Mouse (Mus musculus): Measurements from ENCODE around the gene Adarb2. TPM values are rescaled to one million over a fixed set of nuclear protein-coding genes. Genes with fewer than 3 reads are reported as not detected.

Gene Adarb2
- polyA plus RNA-seq, 1 experiment: not detected

DNA sequence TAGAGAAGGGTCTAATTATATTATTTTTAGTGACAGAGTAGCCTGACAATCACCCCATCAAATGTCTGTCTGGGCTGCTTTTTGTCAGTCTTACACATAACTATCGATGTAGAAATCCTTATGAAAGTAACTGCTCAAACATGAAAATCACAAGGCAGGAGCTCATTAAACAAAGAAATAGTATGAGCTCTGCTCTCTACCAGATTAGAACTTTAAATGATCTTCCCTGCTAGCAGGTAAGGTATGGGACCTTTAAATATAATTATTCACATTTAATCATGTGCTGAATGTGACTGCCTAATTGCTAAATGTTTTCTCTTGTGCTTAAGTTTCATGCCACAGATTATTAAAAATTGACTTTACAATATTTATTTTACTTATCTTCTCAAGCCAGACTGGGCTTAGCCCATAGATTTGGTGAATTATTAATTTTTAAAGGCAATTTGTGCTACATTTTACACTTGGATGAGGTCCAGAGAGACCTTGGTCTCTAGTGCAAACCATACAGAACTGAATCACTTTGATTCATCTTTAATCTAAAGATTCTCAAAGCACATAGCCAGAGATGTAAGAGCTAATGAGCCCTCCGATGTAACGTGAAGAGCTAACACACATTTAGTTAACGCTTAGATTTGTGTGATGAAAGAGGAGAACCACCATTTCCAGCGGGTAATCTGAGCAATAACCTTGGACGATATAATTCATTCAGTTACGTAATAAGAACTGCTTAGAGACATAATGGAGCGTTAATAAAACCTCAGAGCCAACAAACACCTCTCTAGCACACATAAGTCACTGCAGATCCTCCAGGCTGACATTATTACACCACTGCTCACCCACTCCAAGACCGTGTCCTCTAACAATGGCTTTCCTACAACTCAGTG is 323.3 kb downstream of the Adarb2 start:
- 45% methylated on average over 9 of the region's 9 CpGs for WGBS
- Histone ChIP-seq H3K4me3 (replicated peaks; ENCODE audit: extremely low read depth, low read depth, low read length) (no peak overlapping the region), H3K4me1 (ENCODE audit: control insufficient read depth, insufficient read depth, low read length) (no peaks in the 10 kb centered on the region)
- DNase-seq: no peak
- no peak for TF ChIP-seq CTCF (IDR thresholded peaks at IDR 0.05; ENCODE audit: insufficient read depth, low read length)
- no peak for TF ChIP-seq POLR2A (IDR thresholded peaks at IDR 0.05; ENCODE audit: borderline replicate concordance, extremely low read depth, low read depth, low read length)

DNA sequence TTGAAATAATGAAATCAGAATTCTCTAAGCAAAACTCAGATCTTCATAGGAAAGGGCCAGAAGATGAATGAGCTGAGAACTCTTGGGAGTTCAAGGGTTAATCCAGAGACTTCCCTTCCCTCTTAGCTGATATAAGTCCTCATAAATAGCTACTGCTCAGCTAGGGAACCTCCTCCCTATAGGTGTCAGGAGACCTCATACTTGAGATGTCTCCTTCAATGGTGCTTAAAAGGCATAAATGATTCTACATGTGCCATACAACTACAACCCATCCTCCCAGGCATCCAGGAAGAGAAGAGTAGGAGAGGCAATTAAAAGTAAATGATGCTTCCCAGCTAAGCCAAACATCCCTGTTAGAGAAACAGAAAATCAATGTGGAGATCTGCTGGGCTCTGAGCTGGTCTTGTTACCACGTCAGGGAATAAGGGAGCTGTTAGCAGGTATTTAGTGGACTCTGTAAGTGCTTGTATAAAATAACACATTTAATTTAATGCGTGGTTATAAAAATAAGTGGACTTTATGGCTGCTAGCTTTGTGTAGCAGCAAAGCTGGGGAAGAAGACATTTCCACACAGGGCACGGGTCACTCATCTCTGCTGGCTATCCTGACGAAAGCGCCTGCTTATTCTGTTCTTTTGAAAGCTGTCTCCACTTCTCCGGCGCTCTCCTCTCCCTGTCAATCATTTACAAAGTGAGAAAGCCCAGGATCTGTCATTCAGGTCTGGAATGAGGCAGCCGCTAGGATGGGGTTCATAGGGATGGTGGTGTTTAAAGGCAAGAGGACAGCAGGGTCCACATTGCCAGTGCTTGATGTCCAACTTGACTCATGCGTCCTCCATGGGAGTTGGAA is 331.8 kb downstream of the Adarb2 start:
- 73% methylated on average over 9 of the region's 9 CpGs for WGBS
- H3K4me3 ChIP-seq (replicated peaks; ENCODE audit: extremely low read depth, low read depth, low read length): no peak overlapping the region
- DNase-seq: no peak
- no peaks in the 10 kb centered on the region for H3K4me1 ChIP-seq (ENCODE audit: control insufficient read depth, insufficient read depth, low read length)
- TF ChIP-seq POLR2A (IDR thresholded peaks at IDR 0.05; ENCODE audit: borderline replicate concordance, extremely low read depth, low read depth, low read length) (no peak), CTCF (IDR thresholded peaks at IDR 0.05; ENCODE audit: insufficient read depth, low read length) (no peak)

DNA sequence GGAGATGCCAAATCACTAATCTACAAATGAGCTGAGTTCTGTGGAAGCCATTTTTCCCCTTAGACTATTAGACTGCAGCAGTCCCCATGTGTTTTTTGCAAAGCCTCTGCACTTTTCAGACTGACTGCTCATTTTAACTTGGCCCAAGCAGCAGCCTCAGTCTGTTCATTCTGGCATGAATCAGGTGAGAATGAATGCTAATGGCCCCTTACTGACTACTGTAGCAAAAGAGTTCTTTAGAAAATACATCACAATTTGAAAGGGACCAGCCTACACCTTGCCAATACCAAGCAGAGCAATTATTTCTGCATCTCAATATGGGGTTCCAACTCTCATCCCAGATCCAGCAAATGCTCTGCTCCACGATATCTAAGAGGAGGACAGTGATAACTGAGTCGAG is 335.8 kb downstream of the Adarb2 start:
- 67% methylated on average over 2 of the region's 2 CpGs for WGBS
- H3K4me1 ChIP-seq (ENCODE audit: control insufficient read depth, insufficient read depth, low read length): no peaks in the 10 kb centered on the region
- H3K4me3 ChIP-seq (replicated peaks; ENCODE audit: extremely low read depth, low read depth, low read length): no peak overlapping the region
- TF ChIP-seq POLR2A (IDR thresholded peaks at IDR 0.05; ENCODE audit: borderline replicate concordance, extremely low read depth, low read depth, low read length) (no peak), CTCF (IDR thresholded peaks at IDR 0.05; ENCODE audit: insufficient read depth, low read length) (no peak)
- DNase-seq: no peak

DNA sequence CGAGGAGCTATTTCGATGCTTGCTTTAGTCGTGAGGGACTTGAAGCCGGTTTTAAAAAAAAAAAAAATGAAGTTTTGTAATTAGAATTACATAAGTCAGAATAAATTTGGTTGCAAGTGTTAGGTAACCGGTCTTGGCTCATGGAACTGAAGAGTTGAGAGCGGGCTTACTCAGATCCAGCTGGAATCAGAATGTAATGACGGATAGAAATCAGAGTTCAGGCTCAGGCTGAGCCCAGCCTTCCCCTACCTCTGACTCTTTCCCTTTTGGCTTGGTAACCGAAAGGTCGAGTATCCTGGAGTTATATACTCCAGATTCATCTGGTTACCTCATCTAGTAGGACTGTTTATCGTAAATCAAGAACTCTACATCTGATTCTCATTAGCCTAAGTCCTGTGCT is 336.2 kb downstream of the Adarb2 start:
- Histone ChIP-seq H3K4me3 (replicated peaks; ENCODE audit: extremely low read depth, low read depth, low read length) (no peak overlapping the region), H3K4me1 (ENCODE audit: control insufficient read depth, insufficient read depth, low read length) (no peaks in the 10 kb centered on the region)
- no peak for TF ChIP-seq POLR2A (IDR thresholded peaks at IDR 0.05; ENCODE audit: borderline replicate concordance, extremely low read depth, low read depth, low read length)
- no peak for TF ChIP-seq CTCF (IDR thresholded peaks at IDR 0.05; ENCODE audit: insufficient read depth, low read length)
- 77% methylated on average over 10 of the region's 10 CpGs for WGBS
- DNase-seq: no peak

DNA sequence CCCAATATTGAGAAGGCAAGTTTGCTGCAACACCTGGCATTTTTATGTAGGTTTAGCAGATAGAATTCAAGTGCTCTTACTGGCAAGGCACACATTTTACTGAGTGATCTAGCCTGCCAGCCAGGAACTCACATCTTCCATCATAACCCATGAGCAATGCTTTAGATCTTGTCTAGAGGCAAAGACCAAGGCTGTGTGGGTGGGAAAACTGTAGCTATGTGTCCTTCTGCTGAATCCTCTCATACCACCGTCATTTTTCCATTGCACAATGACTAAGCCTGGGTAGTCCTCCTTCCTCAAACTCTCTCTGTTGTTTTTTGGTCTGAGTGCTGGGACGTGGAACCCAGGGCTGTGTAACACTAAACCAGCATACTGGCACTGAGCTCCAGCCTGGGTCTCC is 340.0 kb downstream of the Adarb2 start:
- Histone ChIP-seq H3K4me3 (replicated peaks; ENCODE audit: extremely low read depth, low read depth, low read length) (no peak overlapping the region), H3K4me1 (ENCODE audit: control insufficient read depth, insufficient read depth, low read length) (no peaks in the 10 kb centered on the region)
- no peak for DNase-seq
- 77% methylated on average over 2 of the region's 2 CpGs for WGBS
- TF ChIP-seq POLR2A (IDR thresholded peaks at IDR 0.05; ENCODE audit: borderline replicate concordance, extremely low read depth, low read depth, low read length): no peak
- TF ChIP-seq CTCF (IDR thresholded peaks at IDR 0.05; ENCODE audit: insufficient read depth, low read length): no peak

DNA sequence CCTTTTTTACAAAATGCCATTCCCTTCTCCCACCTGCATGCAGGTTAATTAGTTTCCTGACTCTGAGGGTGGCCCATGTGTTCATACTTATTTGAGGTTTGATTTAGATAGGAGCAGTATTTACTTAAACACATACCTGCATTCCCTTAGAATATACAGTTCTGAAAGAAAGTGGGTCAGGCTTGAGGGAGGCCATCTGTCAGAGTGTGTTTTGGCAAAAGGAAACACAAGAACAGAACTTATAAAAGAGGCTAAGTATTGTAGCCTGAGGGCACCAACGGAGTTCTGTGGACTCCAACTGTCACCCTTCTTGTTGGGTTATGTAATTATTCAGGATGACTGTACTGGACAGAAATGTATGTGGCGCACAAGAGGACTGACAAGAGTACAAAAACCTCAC is 349.6 kb downstream of the Adarb2 start:
- TF ChIP-seq POLR2A (IDR thresholded peaks at IDR 0.05; ENCODE audit: borderline replicate concordance, extremely low read depth, low read depth, low read length): no peak
- TF ChIP-seq CTCF (IDR thresholded peaks at IDR 0.05; ENCODE audit: insufficient read depth, low read length): no peak
- H3K4me1 ChIP-seq (ENCODE audit: control insufficient read depth, insufficient read depth, low read length): no peaks in the 10 kb centered on the region
- no peak overlapping the region for H3K4me3 ChIP-seq (replicated peaks; ENCODE audit: extremely low read depth, low read depth, low read length)
- DNase-seq: no peak
- 50% methylated on average over 2 of the region's 2 CpGs for WGBS

DNA sequence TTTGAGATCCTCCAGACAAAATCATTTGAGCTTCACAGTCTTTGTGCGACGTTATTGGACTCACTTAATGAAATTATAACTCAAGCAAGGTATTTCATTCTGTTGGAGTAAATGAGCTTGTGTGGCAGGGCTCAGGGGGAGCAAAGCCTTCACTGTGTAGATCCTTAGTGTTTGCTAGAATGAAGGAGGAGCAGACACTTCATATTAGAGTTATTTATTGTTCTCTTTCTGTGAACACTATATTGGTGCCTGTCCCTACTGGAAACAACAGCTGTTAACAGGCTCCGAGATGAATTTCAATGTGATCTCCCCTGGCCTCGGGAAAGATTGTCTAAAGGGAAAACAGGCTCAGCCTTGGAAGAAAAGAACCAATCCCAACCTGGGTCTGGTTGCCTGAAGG is 355.1 kb downstream of the Adarb2 start:
- TF ChIP-seq CTCF (IDR thresholded peaks at IDR 0.05; ENCODE audit: insufficient read depth, low read length) (no peak), POLR2A (IDR thresholded peaks at IDR 0.05; ENCODE audit: borderline replicate concordance, extremely low read depth, low read depth, low read length) (no peak)
- 72% methylated on average over 4 of the region's 4 CpGs for WGBS

DNA sequence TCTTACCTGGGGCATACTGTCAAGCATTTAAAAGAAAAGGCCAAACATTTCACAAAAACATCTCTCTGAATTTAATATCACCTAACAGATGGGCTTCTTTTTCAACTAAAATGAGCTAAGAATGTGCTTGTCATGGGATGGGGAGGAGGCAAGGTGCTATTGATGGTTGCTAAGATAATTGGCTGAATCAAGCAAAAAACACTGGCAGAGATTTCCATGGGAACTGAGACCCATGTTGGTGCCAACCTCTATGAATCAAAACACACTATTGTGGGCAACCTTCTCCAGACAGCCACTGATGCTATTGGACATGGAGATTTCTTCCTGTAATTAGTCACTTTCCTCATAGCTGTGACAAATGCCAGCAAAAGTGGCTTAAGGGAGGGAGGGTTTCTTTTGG is 357.8 kb downstream of the Adarb2 start:
- Histone ChIP-seq H3K4me3 (replicated peaks; ENCODE audit: extremely low read depth, low read depth, low read length) (no peak overlapping the region), H3K4me1 (ENCODE audit: control insufficient read depth, insufficient read depth, low read length) (no peaks in the 10 kb centered on the region)
- TF ChIP-seq CTCF (IDR thresholded peaks at IDR 0.05; ENCODE audit: insufficient read depth, low read length): no peak
- TF ChIP-seq POLR2A (IDR thresholded peaks at IDR 0.05; ENCODE audit: borderline replicate concordance, extremely low read depth, low read depth, low read length): no peak
- DNase-seq: no peak

More for the DNA sequence above, 355.1 kb downstream of the Adarb2 start:
- no peaks in the 10 kb centered on the region for H3K4me1 ChIP-seq (ENCODE audit: control insufficient read depth, insufficient read depth, low read length)
- no peak overlapping the region for H3K4me3 ChIP-seq (replicated peaks; ENCODE audit: extremely low read depth, low read depth, low read length)
- DNase-seq: no peak

DNA sequence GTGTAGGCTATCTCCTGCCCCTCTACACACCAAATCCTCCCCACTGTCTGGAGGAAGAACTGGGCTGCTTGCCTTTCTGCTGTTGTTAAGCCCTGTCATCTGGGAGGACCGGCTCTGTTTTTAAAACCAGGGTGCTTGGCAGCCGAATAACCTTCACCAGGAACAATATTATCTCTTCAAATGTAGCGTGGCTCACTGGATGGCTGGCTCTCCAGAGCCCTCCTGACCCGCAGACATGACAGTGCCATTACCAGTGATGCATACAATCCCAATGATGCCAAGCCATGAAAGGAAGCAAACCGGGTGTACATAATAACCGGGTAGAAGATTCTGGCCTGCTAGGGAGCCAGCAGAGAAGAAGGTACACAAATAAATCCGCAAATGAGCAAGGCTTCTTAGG is 360.5 kb downstream of the Adarb2 start:
- TF ChIP-seq POLR2A (IDR thresholded peaks at IDR 0.05; ENCODE audit: borderline replicate concordance, extremely low read depth, low read depth, low read length) (no peak), CTCF (IDR thresholded peaks at IDR 0.05; ENCODE audit: insufficient read depth, low read length) (no peak)
- WGBS: 79% methylated on average over 7 of the region's 7 CpGs
- H3K4me3 ChIP-seq (replicated peaks; ENCODE audit: extremely low read depth, low read depth, low read length): no peak overlapping the region
- no peaks in the 10 kb centered on the region for H3K4me1 ChIP-seq (ENCODE audit: control insufficient read depth, insufficient read depth, low read length)
- DNase-seq: no peak
